Mouse (Mus musculus) testis, adult 2 months (tissue): Measurements from ENCODE around the gene Irx3.

ENCODE experiments used
- CTCF ChIP-seq: fragments of 200-500 bp; IDR thresholded peaks from 2 replicates; pipeline ENCODE4 v1.5.1; 2012; ENCODE audit warnings: low read depth, mild to moderate bottlenecking, inconsistent platforms, low read length, moderate library complexity; ENCODE audit not compliant: control insufficient read depth, insufficient read depth, insufficient replicate concordance
- POLR2A ChIP-seq: fragments of 200-500 bp; IDR thresholded peaks from 2 replicates; pipeline ENCODE4 v1.6.1; 2012; ENCODE audit warnings: low read depth, mild to moderate bottlenecking, inconsistent platforms, low read length, moderate library complexity; ENCODE audit not compliant: control insufficient read depth

GRCm38 (mm10) chr8:91750794-91751125, 51.1 kb downstream of the Irx3 start:
- TF ChIP-seq CTCF (no peak), POLR2A (no peak)
